Comparison of ENCODE assay signal across 9 mouse cellular contexts in genomic region chrX:160766233-160766616, GRCm38 (mm10). TPM values are rescaled to one million over a fixed set of nuclear protein-coding genes. Genes with fewer than 3 reads are reported as not detected.
DNase-seq lines count a peak whose midpoint lies in the region; ATAC-seq and TF ChIP-seq lines count a peak whose summit lies in the region.
"Had no signal": no experiment of that assay in that cellular context is flagged by ENCODE, and none has a peak within 500 bp of the region (broad histone marks: within the 10 kb centered on the region; RNA-seq: fewer than 3 reads in every experiment).

No protein-coding gene starts in this region.

- H3K4me1 ChIP-seq in heart, embryonic 13.5 days, result no peaks in the 10 kb centered on the region
- no peaks in the 10 kb centered on the region for H3K4me1 ChIP-seq in forebrain, embryonic 16.5 days (replicated peaks; ENCODE audit: control insufficient read depth, insufficient read depth, low read length)
- H3K4me1 ChIP-seq in liver, embryonic 14.5 days (replicated peaks; ENCODE audit: control insufficient read depth in 2 of 2, insufficient read depth in 2 of 2, low read length in 1 of 2), result no peaks in the 10 kb centered on the region

- H3K4me3 ChIP-seq in heart, embryonic 13.5 days, result peak overlapping the region; percentile 56
- H3K4me3 ChIP-seq in forebrain, embryonic 16.5 days (replicated peaks; ENCODE audit: low read length), result peak overlapping the region; percentile 46
- peak overlapping the region; percentile 61 to 92 for H3K4me3 ChIP-seq in liver, embryonic 14.5 days (ENCODE audit: insufficient read depth in 1 of 2, low read depth in 2 of 2, low read length in 2 of 2)

- H3K4me2 ChIP-seq in heart, embryonic 13.5 days, result peak overlapping the region; percentile 61
- H3K4me2 ChIP-seq in forebrain, embryonic 16.5 days (ENCODE audit: low read length), result peak overlapping the region; percentile 50
- peak overlapping the region; percentile 53 for H3K4me2 ChIP-seq in liver, embryonic 14.5 days (ENCODE audit: low read depth)

- no peak for DNase-seq in heart, postnatal 10 days
- peak; percentile 69 for DNase-seq in MEL-GATA-1-ER (ENCODE audit: extremely low read depth, low read depth)
- no peak for DNase-seq in liver, embryonic 14.5 days (ENCODE audit: low read depth in 3 of 3, low spot score in 3 of 3)
- DNase-seq in urinary bladder, postnatal 25 days (ENCODE audit: low spot score), result no peak
- no peak for DNase-seq in left cerebral cortex, postnatal 36 days (ENCODE audit: low spot score in 2 of 2)
- no peak for DNase-seq in gastrocnemius, adult 8-10 months (ENCODE audit: low spot score in 2 of 2)

- intact Hi-C loops in heart, postnatal 10 days (cut with DNase I), result loop anchor here (10.0 kb wide), 1 partner anchor 181 kb away; no protein-coding TSS in a partner anchor
- intact Hi-C loops in left cerebral cortex, postnatal 36 days (cut with DNase I), result loop anchor here (5.0 kb wide), 1 partner anchor 226 kb away; the partner anchor contains the start of gene Cdkl5

- 16% methylated on average over 15 of the region's 15 CpGs for WGBS in heart, embryonic 13.5 days
- WGBS in forebrain, embryonic 16.5 days, result 17% methylated on average over 15 of the region's 15 CpGs
- WGBS in liver, embryonic 14.5 days (ENCODE audit: insufficient replicate concordance), result 18% methylated on average over 15 of the region's 15 CpGs

- no peak for ATAC-seq in heart, embryonic 13.5 days (ENCODE audit: extremely low read depth, insufficient number of reproducible peaks, low FRiP score, low TSS enrichment)
- ATAC-seq in forebrain, embryonic 16.5 days, result peak; percentile 87
- peak; percentile 83 for ATAC-seq in liver, embryonic 14.5 days (ENCODE audit: insufficient read depth)

- no peak overlapping the region for H3K27ac ChIP-seq in heart, embryonic 13.5 days (replicated peaks)
- no peak overlapping the region for H3K27ac ChIP-seq in forebrain, embryonic 16.5 days (ENCODE audit: low read length)
- H3K27ac ChIP-seq in liver, embryonic 14.5 days, result no peak overlapping the region

- no peak for TF ChIP-seq EP300 in liver, embryonic 14.5 days (IDR thresholded peaks at IDR 0.05; ENCODE audit: low read depth)

- no peak for TF ChIP-seq CTCF in liver, embryonic 14.5 days (IDR thresholded peaks at IDR 0.05; ENCODE audit: low read depth)

- H3K36me3 ChIP-seq in heart, embryonic 13.5 days, result no peaks in the 10 kb centered on the region
- no peaks in the 10 kb centered on the region for H3K36me3 ChIP-seq in forebrain, embryonic 16.5 days (ENCODE audit: control insufficient read depth, insufficient read depth)
- H3K36me3 ChIP-seq in liver, embryonic 14.5 days (replicated peaks; ENCODE audit: control insufficient read depth, insufficient read depth, low read depth), result no peaks in the 10 kb centered on the region

- peak overlapping the region; percentile 76 for H3K9ac ChIP-seq in heart, embryonic 13.5 days
- no peak overlapping the region for H3K9ac ChIP-seq in forebrain, embryonic 16.5 days (replicated peaks; ENCODE audit: low read depth, low read length)
- H3K9ac ChIP-seq in liver, embryonic 14.5 days (replicated peaks), result peak overlapping the region; percentile 56

- H3K9me3 ChIP-seq in heart, embryonic 13.5 days, result no peaks in the 10 kb centered on the region
- no peaks in the 10 kb centered on the region for H3K9me3 ChIP-seq in forebrain, embryonic 16.5 days (ENCODE audit: control insufficient read depth, low read length)
- no peaks in the 10 kb centered on the region for H3K9me3 ChIP-seq in liver, embryonic 14.5 days (ENCODE audit: control insufficient read depth, low read length)

- H3K27me3 ChIP-seq in heart, embryonic 13.5 days (replicated peaks), result peaks cover 5% of the 10 kb centered on the region; the same call in 1 of the 2 replicates
- H3K27me3 ChIP-seq in forebrain, embryonic 16.5 days (replicated peaks; ENCODE audit: control insufficient read depth, insufficient read depth, low read length), result 0 out of 2 replicates have a peak, but pooled peaks cover 3% of the 10 kb centered on the region
- no peaks in the 10 kb centered on the region for H3K27me3 ChIP-seq in liver, embryonic 14.5 days (ENCODE audit: control insufficient read depth, insufficient read depth, low read length)

RNA-seq across cellular contexts. Expression of gene Rs1, which starts 1.6 kb away (rescaled TPM):
- not detected in 2 replicates for polyA plus RNA-seq in heart, embryonic 13.5 days (2015; fragmentation: Nextera tagmentation; extraction: Ambion mirVana)
- total RNA-seq in heart, postnatal 10 days (2021), result under 1 TPM; 0.12 to 0.17 TPM
- 0.07 and 0.18 TPM in 2 replicates for polyA plus RNA-seq in forebrain, embryonic 16.5 days (2015; fragmentation: Nextera tagmentation; extraction: Ambion mirVana)
- polyA plus RNA-seq in liver, embryonic 14.5 days (2012; rRNA removed), result not detected in 2 replicates
- not detected in 2 replicates for polyA plus RNA-seq in liver, embryonic 14.5 days (2014; fragmentation: Nextera tagmentation; extraction: Ambion mirVana)
- under 1 TPM in 1 of 2 experiments, not detected in 1; 0.07 TPM for total RNA-seq in left cerebral cortex, postnatal 36 days (2021)
- total RNA-seq in gastrocnemius, adult 8-10 months (2022), result under 1 TPM in 1 of 4 experiments, not detected in 3; 0.60 TPM

RNA-seq across cellular contexts. Expression of gene Ppef1, which starts 30.7 kb away (rescaled TPM):
- not detected in 2 replicates for polyA plus RNA-seq in heart, embryonic 13.5 days (2015; fragmentation: Nextera tagmentation; extraction: Ambion mirVana)
- not detected for total RNA-seq in heart, postnatal 10 days (2021)
- 0.10 and 0.96 TPM in 2 replicates for polyA plus RNA-seq in forebrain, embryonic 16.5 days (2015; fragmentation: Nextera tagmentation; extraction: Ambion mirVana)
- polyA plus RNA-seq in liver, embryonic 14.5 days (2012; rRNA removed), result not detected in 2 replicates
- not detected in 2 replicates for polyA plus RNA-seq in liver, embryonic 14.5 days (2014; fragmentation: Nextera tagmentation; extraction: Ambion mirVana)
- 1 to 10 TPM in 1 of 2 experiments, under 1 TPM in 1; 0.41 to 1.5 TPM for total RNA-seq in left cerebral cortex, postnatal 36 days (2021)
- not detected for total RNA-seq in gastrocnemius, adult 8-10 months (2022)
- total RNA-seq: neutrophil, adult 5-6 weeks had no signal
